Mouse (Mus musculus): Measurements from ENCODE around the gene Mynn. TPM values are rescaled to one million over a fixed set of nuclear protein-coding genes. Genes with fewer than 3 reads are reported as not detected.
"Not testable (repeated sequence)": the region's sequence is repeated elsewhere in the genome, so short reads cannot be mapped to it uniquely, and the experiment has no call there.

Mynn gene
- total RNA-seq (2021) = 10 to 100 TPM; 14.7 to 18.8 TPM

DNA sequence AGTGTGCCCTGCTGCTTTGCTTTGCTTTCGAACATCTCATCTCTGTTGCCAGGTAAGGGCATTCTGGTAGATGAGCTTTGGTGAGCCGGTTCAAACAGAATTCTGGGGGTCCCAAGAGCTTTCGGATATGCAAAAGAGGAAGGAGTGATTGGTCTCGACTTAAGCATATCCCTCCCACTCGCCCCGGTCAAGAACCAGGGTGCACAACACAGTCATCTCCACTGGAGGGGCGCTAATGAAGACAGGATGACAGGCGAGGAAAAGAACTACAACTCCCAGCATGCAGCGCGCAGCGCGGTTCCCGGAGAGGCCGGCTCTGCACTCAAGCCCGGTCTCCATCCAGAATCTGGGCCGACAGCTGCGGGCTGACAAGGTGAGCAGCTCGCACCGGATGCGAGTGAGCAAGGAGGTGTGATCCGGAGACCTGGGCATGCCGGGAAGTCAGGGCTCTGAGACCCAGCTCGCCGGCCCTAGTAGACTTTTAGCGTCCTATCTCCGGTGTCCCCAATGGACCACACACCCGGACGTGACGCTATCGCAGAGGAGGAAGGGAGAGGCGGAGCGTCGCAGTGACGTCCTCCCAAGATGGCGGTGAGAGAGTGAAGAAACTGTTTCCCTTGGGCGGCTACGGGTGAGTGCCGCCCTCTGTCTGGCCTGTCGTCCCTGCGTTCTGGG lies at the start of gene Mynn:
Gene Mynn (plus strand): TSS at position 1 of the 675 bp plus-strand sequence.
- peak; percentile 98 to 99 for DNase-seq (ENCODE audit: low spot score in 2 of 2)
- intact Hi-C loops (cut with DNase I) = loop anchor here (2.0 to 10.0 kb wide), 3 partner anchors 191 to 395 kb away; partner anchors contain the start of genes Prkci and Sec62

DNA sequence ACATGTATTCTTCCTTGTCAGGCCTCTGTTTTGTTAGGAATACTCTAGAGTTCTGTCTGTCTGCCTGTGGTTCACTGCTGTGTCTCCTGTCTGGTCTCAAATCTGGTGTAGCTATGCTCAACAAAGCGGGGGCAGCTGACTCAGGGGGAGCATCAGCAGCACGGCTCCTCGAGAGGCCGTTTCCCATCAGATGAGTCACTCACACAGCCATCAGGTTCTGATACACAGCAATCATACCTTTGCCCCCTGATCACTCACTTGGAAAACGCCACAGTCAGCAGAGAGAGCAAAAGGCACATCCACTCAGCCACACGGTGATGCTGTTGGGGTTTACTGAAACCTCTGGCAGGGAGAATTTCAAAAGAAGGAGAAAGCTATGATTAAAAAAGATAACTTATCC lies 48.1 kb upstream of the Mynn start:
- intact Hi-C loops (cut with DNase I) = no loop called here
- no peak for DNase-seq (ENCODE audit: low spot score in 2 of 2)

GRCm38 (mm10) chr3:30560677-30561314 lies 41.1 kb upstream of the Mynn start:
- intact Hi-C loops (cut with DNase I) = loop anchor here (2.0 to 10.0 kb wide), 3 partner anchors 748 to 1526 kb away; no protein-coding TSS in a partner anchor

DNA sequence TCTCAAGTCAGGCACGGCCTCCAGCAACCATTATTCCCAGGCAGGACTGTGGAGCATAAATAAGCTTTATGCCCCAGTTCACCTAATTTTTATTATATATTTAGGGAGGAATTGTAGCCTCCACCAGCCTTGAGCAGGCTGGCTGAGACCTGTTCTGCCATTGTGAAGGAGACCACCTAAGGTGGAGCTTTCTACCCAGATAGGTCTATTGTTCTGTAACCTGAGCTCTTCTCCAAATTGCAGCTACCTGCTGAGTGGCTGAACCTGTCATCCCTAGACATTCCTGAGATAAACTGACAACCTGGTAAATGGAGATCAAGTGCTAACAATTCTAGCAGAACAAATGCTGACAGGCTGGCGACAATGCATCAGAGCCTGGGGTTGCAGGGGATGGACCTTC lies 35.5 kb upstream of the Mynn start:
- intact Hi-C loops (cut with DNase I) = loop anchor here (10.0 kb wide), 1 partner anchor 1532 kb away; no protein-coding TSS in a partner anchor
- DNase-seq (ENCODE audit: low spot score in 2 of 2) = not testable (repeated sequence)

More at GRCm38 (mm10) chr3:30560677-30561314, 41.1 kb upstream of the Mynn start:
- no peak for DNase-seq (ENCODE audit: low spot score in 2 of 2)

- DNase-seq (ENCODE audit: low spot score in 2 of 2) = no peak
- intact Hi-C loops (cut with DNase I) = no loop called here
These were observed 28.3 kb upstream of the Mynn start for GRCm38 (mm10) chr3:30573549-30573948.

DNA sequence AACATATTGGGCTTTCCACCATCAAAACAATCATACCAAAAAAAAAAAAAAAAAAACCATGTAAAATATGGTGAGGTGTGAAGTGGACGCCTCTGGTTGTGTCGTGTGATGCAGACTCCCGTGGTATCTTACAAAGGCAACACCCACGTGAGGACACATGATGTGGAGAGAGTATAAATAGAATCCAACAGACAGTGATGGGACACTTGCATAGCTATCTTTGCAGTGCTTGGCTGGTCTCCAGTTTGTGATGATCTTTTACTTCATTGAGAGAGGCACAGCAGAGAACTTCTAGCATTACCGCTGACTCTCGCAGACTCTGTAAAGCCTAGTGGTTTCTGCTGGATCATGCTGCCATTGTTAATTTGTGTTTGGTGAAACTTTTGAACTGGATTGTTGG lies 13.0 kb upstream of the Mynn start:
- no peak for DNase-seq (ENCODE audit: low spot score in 2 of 2)
- intact Hi-C loops (cut with DNase I) = no loop called here

DNA sequence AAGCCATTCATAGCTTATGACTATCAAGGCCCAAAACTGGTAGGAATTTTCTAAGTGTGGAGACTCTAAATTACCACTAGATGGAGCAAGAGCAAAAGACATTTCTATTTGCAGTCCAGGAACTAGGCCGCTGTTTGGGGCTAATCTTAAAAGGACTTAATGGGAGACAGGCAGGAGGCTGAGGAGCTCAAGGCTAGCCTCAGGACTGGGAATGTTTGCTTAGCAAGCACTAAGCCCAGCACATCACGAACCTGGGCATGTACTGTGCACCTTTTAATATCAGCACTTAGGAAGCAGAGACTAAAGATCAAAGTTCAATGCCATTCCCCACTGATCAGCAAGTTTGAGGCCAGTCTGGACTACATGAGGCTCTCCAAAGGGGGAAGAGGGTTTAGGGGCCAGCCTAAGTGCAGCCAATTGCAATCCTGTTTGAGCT lies 9.4 kb upstream of the Mynn start:
- peak in 1 of 2 experiments; percentile 41 for DNase-seq (ENCODE audit: low spot score in 2 of 2)
- intact Hi-C loops (cut with DNase I) = no loop called here

DNA sequence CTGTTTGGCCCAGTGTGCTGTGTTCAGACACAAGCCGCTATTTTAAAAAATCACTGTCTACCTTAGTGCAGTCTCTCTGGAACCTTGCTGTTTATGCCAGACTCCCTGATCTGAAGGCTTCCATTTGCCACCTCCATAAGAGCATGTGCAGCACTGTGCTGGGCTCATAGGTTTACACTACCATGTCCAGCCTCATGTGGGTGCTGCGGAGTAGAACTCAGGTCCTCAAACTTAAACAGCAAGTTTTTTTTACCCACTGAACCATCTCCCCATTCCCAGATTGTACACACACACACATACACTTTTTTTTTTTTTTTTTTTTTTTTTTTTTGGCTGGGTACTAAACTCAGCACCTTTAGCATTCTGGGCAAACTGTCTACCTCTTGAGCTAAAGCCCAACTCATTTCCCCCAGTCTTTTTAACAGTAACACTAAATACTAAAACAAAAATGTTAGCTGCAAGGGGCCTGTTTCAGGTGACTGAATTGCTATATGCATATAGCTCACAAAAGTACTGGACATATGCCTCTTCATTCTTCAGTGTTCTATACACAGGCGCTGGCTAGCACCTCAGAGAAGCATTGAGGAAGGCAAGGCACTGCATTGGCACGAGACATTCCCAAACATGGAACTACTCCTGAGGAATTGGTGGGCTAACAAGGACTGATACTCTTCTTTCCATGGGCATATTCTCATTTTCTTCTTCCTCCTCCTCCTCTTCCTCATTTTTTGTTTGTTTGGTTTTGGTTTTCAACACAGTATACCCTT lies 8.0 kb upstream of the Mynn start:
- intact Hi-C loops (cut with DNase I) = no loop called here
- DNase-seq (ENCODE audit: low spot score in 2 of 2) = peak in 1 of 2 experiments; percentile 13

DNA sequence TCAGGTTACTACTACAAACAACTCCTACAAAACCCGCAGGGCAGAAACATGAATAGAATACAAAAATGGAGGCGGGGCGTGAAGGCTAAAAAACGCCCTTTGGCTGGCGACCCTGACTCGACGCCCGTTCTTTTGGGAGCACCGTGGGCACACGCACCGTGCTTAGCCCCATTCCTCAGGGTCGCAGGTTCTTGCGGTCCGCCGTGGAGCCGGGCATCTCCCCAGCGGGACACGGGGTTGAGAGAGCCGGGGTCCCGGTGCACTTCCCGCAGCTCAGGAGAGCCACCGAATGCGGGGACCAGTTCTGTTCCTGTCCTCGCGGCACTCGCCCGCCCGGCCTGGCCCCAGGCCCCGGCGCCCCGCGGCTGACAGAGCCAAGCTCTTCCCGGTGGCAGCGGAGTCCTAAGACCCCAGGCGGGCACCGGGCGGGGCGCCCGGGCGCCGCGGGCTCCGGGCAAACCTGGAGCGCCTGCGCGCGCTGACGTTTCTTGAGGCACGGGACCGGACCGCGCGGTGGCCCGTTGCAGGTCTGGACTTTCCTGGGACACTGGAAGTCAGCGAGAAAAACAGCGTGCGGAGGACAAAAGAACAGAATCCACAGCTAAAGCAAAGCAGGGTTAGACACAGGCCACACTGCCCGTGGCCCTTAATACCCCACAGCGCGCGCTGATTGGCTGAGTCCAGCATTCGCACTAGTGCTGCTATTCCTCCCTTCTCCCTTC lies 6.6 kb upstream of the Mynn start:
- intact Hi-C loops (cut with DNase I) = no loop called here
- peak; percentile 20 to 39 for DNase-seq (ENCODE audit: low spot score in 2 of 2)

DNA sequence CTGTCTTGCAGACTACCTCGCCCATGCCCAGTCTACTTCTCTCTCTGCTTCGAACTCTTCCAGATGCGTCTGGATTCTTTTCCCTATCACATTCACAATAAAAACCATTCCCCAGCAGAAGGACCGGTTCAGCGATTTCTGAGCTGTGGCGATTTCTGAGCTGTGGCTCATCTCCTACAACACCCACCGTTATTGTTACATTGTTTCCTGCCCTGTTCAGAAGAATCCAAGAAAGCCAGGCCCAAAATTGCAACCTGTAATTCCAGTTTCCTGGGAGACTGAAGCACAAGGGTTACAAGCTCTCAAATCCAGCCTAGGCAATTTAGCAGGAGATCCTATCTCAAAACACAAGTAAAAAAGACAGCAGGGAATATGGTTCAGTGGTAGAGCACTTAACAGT lies 4.6 kb upstream of the Mynn start:
- intact Hi-C loops (cut with DNase I) = no loop called here
- DNase-seq (ENCODE audit: low spot score in 2 of 2) = no peak

- DNase-seq (ENCODE audit: low spot score in 2 of 2) = peak; percentile 57 to 76
- intact Hi-C loops (cut with DNase I) = loop anchor here (5.0 to 10.0 kb wide), 2 partner anchors 355 to 397 kb away; partner anchors contain the start of gene Prkci
These were observed 1.9 kb upstream of the Mynn start, which contains the start of gene Actrt3 for GRCm38 (mm10) chr3:30599711-30600545. Gene Actrt3, minus strand, starts transcription at chr3:30599939.

- DNase-seq (ENCODE audit: low spot score in 2 of 2) = peak; percentile 37 to 59
- intact Hi-C loops (cut with DNase I) = loop anchor here (5.0 to 10.0 kb wide), 2 partner anchors 354 to 397 kb away; partner anchors contain the start of gene Prkci
These were observed 1.1 kb upstream of the Mynn start for GRCm38 (mm10) chr3:30600717-30601116.

DNA sequence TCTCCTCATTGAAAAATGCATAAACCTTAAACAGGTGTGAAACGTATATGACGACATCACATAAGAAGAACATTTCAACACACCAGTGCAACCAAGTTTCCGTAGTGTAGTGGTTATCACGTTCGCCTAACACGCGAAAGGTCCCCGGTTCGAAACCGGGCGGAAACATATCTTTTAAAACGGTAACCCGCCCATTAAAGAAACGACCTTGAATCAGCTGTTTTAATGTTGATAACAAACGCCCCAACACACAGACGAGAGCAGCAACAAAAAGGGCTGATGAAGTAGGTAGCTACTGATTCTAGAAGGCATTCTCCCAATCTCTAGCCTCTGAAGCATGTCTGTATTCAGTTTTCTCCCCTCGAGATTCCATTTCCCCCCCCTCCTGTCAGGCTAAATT lies 690 bp upstream of the Mynn start:
- peak; percentile 89 to 95 for DNase-seq (ENCODE audit: low spot score in 2 of 2)
- intact Hi-C loops (cut with DNase I) = loop anchor here (5.0 to 10.0 kb wide), 2 partner anchors 354 to 396 kb away; partner anchors contain the start of gene Prkci

- no peak for DNase-seq (ENCODE audit: low spot score in 2 of 2)
- intact Hi-C loops (cut with DNase I) = loop anchor here (2.0 to 10.0 kb wide), 3 partner anchors 191 to 396 kb away; partner anchors contain the start of genes Prkci and Sec62
These were observed 228 bp upstream of the Mynn start for GRCm38 (mm10) chr3:30601610-30602064.

DNA sequence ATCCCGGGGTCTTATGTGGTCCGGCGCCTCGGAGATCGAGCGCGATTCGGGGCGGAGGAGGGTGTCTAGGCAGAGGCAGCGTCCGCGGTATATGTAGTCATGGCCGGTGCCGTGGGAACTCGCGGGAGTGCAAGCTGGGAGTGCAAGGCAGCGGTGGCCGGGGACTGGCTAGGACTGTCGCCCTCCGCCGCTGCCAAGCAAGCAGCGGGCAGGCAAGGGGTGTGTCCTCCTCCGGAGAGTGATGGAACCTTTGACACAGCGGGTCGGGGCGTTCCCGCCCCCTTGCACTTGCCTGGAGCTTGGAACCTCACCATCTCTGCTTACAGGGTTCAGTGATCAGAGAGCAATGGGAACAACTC lies 854 bp downstream of the Mynn start:
- intact Hi-C loops (cut with DNase I) = loop anchor here (2.0 to 10.0 kb wide), 3 partner anchors 190 to 395 kb away; partner anchors contain the start of genes Prkci and Sec62
- DNase-seq (ENCODE audit: low spot score in 2 of 2) = no peak

- intact Hi-C loops (cut with DNase I) = loop anchor here (2.0 to 10.0 kb wide), 3 partner anchors 190 to 394 kb away; partner anchors contain the start of genes Prkci and Sec62
- DNase-seq (ENCODE audit: low spot score in 2 of 2) = no peak
These were observed 1.4 kb downstream of the Mynn start for GRCm38 (mm10) chr3:30603256-30603655.

GRCm38 (mm10) chr3:30608999-30609398 lies 7.1 kb downstream of the Mynn start:
- intact Hi-C loops (cut with DNase I) = loop anchor here (10.0 kb wide), 1 partner anchor 346 kb away; no protein-coding TSS in a partner anchor
- DNase-seq (ENCODE audit: low spot score in 2 of 2) = no peak

DNA sequence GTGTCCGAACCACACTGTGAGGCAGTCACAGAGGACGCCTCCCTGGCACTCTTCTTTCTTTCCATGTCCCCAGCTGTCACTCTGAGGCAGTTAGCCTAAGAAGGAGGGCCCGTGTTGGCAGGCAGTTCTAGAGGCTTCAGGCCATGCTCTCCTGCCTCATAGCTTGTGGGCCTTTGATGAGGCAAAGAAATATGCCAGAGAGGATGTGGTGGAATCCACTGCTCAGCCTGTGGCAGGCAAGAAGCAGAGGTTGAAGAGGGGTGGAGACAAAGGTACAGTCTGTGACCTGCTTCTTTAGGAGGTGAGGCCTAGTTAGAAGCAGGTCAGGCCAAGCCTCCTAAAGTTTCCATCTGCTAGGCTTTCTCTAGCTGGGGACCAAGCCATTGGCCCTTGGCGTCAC lies 9.1 kb downstream of the Mynn start:
- intact Hi-C loops (cut with DNase I) = no loop called here
- no peak for DNase-seq (ENCODE audit: low spot score in 2 of 2)

Data from left cerebral cortex, postnatal 25 days (tissue).